Mouse (Mus musculus): ENCODE measurements around the gene Zbtb38. TPM values are rescaled to one million over a fixed set of nuclear protein-coding genes. Genes with fewer than 3 reads are reported as not detected.
A peak's percentile ranks its signal among the peaks of the same experiment; 100 is the strongest.
"Not testable (repeated sequence)": the region's sequence is repeated elsewhere in the genome, so short reads cannot be mapped to it uniquely, and the experiment has no call there.

Zbtb38 gene
- total RNA-seq, 2 experiments from 2014 or later = 65.0 to 65.8 TPM

DNA sequence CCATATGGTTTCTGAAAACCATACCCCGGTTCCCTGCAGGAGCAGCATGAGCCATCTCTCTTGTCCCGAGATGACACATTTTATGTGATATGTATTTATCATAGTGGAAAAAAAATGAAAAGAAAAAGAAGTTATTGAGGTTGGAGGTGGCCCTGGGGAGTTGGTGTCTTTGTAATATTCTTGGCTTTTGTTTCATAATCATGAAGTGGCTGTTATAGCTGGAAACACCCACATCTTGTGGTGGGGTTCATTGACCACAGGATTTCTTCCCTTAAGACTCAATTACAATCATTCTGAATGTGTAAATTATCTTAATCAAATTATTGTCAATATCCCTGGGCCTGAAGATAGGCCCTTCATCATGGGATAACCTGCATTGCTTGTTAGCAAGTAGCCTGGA is 107.8 kb downstream of the Zbtb38 start:
- no peak for DNase-seq (ENCODE audit: low spot score in 2 of 2)

DNA sequence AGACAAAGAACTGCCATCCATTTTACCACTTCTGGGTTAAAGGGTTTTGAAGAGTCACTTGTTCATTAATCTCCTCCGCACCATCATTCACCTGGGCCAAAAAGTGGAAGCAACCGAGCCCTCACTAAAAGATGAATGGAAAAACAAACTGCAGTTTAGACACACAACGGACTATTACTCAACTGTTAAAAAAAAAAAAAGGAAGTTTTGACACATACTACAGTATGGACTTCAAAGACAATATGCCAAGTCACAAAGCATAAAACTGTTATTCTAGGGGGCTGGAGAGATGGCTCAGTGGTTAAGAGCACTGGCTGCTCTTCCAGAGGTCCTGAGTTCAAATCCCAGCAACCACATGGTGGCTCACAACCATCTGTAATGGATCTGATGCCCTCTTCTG is 108.6 kb downstream of the Zbtb38 start:
- not testable (repeated sequence) for DNase-seq (ENCODE audit: low spot score in 2 of 2)

DNA sequence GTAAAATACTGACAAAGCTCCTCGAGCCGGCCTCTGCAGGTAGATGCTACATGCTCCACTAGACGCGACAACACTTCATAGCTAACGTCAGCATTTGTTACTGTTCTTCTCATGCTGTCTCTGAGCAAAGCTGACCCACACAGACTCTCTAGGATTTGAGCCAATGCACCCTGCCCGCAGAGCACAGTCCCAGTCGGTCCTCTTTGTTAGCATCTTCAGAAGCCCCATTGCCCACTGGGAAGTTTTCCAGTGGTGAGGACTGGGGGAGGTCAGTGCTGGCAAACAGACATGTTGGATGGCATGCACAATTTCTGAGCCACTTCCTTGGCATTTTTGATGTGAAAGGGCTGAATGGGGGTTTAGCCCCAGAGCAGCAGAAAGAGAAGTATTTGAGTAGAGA is 113.2 kb downstream of the Zbtb38 start:
- peak in 1 of 2 experiments; percentile 32 for DNase-seq (ENCODE audit: low spot score in 2 of 2)

DNA sequence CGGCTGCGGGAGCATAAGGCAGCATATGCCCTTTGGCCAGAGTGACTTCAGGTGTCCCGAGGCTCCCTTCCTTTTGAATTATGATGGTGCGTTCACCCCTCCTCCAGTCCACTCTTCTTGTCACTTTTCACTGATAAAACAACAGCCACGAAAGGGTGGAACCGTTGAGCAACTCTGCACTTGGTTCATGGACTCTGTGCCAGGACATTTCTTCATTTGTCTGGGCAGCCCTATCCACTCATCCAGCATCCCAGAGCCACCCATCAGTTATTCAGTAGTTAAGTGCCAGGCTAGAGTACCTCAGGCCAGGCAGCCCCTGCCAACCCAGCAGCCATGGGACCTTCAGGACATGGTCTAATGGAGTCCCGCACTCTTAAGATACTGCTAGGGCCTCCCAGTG is 114.1 kb downstream of the Zbtb38 start:
- no peak for DNase-seq (ENCODE audit: low spot score in 2 of 2)

DNA sequence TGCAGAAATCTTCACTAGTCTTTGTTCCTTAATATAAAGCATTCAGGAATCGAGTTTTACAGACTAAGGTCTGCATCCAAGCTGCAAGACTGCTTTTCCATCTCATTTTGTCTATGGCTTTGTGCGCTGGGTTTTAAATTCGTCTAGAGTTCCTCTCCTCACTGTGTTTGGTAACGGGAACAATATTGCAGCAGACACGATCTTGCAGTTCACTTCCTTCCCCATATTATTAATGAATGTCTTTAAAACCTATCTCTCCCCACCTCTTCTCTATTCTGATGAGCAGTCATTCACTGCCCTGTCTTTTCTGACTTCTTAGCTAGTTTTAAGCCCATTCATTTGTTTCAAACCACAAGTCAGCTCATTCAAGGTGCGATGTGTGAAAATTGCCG is 115.5 kb downstream of the Zbtb38 start:
- no peak for DNase-seq (ENCODE audit: low spot score in 2 of 2)

DNA sequence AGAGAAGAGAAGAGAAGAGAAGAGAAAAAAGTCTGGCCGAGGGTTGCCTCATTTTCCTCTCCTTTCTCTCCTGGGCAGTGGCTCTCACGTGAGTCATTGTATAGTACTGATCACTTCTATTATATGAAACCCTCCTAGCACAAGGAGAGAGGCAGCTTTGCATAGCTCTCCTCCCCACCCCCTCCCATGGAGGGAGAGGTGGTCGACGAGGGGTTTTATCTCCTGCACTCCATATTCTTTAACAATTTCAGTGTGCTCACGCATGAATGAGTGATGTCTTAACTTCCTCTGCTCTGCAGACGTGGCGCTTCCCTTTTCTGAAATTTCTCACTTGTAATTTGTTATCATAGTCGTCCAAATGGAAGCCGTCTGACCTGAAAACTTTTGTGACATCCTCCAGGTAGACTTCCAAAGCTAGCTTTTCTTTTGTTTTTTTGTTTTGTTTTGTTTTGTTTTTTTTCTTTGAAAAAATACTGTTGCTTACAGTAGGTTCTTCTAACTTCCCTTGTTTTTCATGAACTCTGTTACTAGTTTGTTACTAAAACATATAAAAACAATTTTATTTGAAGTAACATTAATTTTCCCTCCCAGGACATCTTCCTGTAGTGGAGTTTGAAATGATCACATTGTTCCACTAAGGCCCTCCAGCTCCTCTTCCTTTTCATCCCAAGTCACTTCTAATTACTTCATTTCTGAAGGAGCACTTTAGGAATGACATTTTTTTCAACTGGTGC is 116.0 kb downstream of the Zbtb38 start:
- DNase-seq (ENCODE audit: low spot score in 2 of 2) = no peak

DNA sequence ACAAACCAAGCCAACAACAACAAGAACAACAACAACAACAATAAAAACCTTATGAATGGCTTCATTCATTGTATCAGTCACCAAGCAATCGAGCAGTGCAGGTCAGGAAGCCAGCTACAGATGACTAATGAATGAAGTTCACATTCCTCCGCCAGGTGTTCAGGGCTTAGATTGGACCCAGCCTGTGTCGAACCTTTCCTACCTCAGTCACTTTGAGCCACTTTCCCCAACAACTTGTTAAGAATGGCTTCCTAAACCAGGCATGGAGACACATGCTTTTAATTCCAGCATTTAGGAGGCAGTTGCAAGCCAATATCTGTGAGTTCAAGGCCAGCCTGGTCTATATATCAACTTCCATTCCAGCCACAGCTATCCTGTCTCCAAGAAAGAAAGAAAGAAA is 116.7 kb downstream of the Zbtb38 start:
- no peak for DNase-seq (ENCODE audit: low spot score in 2 of 2)

DNA sequence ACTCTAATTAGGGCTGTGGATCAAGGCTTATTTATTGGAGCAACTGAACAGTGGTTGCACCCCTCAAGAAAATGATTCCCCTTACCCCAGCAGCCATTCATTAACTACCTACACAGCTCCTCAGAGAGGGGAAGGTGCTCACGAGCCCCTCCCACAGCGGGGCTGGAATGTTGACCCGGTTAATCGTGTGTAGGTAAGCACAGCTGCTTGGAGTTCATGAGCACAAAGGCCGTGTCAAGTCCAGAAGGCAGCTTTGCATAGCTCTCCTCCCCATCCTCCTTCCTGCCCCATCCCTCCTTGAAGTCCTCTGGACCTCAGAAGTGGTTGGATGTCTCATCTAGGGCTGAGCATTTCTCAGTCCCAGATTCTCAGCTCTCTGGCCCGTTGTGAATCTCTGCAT is 117.5 kb downstream of the Zbtb38 start:
- no peak for DNase-seq (ENCODE audit: low spot score in 2 of 2)

DNA sequence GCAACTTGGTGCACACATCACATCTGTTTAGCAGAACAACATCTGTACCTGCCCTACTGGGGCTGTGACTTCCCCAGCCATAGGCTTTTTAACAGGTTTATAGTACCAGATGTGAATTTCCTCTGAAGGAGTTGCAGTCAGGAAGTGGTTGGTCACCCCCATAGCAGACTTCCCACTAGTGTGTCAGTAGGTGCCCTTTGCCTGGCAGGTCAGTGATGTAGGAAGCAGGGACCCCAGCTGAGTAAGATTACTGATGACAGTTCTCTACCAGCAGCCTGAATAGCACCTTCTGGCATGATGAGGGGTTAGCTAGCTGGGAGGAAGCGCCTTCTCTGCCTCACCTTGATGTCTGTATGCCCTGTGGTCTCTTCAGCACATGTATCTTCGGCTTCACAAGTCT is 118.9 kb downstream of the Zbtb38 start:
- DNase-seq (ENCODE audit: low spot score in 2 of 2) = no peak

Other genes starting within 250 kb of the Zbtb38 start
- gene Gm28729, start 227.6 kb downstream of the Zbtb38 start, total RNA-seq (2021) = under 1 TPM; 0.28 to 0.47 TPM
- 10 to 100 TPM; 33.2 to 33.8 TPM for gene Rasa2, start 121.2 kb downstream of the Zbtb38 start, total RNA-seq (2021)
- 10 to 100 TPM; 18.7 to 23.6 TPM for gene Pxylp1, start 139.8 kb upstream of the Zbtb38 start, total RNA-seq (2021)